Mouse (Mus musculus): ENCODE measurements around the gene Retreg1. TPM values are rescaled to one million over a fixed set of nuclear protein-coding genes. Genes with fewer than 3 reads are reported as not detected.

Retreg1 gene
- total and polyA plus RNA-seq, 3 experiments, result 41.0 to 328 (median 248) TPM

DNA sequence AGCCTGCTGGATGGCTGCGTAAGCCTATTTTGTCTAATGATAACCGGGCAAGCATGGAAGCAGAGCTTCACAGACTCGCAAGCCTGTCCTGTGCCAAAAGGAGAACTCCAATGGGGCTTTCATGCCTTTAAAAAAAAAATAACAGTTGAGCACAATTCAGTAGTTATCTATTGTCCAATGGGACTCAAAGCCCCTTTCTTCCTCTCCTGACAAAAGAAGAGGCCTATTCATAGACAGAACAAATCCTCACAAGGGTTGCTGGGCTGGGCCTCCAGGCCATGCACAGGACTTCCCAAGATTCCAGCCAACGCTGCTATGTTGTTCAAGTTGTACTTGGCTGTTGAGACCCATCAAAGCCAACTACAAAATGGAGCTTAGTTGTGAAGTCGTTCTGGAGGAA is 56.0 kb downstream of the Retreg1 start:
- Histone ChIP-seq H3K9ac (ENCODE audit: low read depth, low read length) (no peak overlapping the region), H3K27me3 (ENCODE audit: control insufficient read depth, insufficient read depth, low read length) (no peaks in the 10 kb centered on the region), H3K27ac (no peak overlapping the region), H3K79me2 (replicated peaks; ENCODE audit: control insufficient read depth, insufficient read depth, low read length) (no peaks in the 10 kb centered on the region), H3K4me1 (ENCODE audit: control insufficient read depth, insufficient read depth, low read length) (no peaks in the 10 kb centered on the region), H3K36me3 (ENCODE audit: control insufficient read depth, insufficient read depth, low read length) (no peaks in the 10 kb centered on the region), H3K4me3 (no peak overlapping the region)
- DNase-seq, result no peak
- no peak for TF ChIP-seq EP300 (IDR thresholded peaks at IDR 0.05; ENCODE audit: insufficient read depth, low read depth, low read length)
- TF ChIP-seq POLR2A (IDR thresholded peaks at IDR 0.05; ENCODE audit: insufficient read depth, low read depth, low read length), result no peak
- no peak for TF ChIP-seq CTCF (IDR thresholded peaks at IDR 0.05)
- 70% methylated on average over 5 of the region's 5 CpGs for WGBS
- intact Hi-C loops (cut with DNase I), result no loop called here

GRCm38 (mm10) chr15:25900540-25900939 is 57.6 kb downstream of the Retreg1 start:
- TF ChIP-seq EP300 (IDR thresholded peaks at IDR 0.05; ENCODE audit: insufficient read depth, low read depth, low read length), result 0 out of 2 replicates have a peak, but pooled peaks have one; percentile 57
- TF ChIP-seq CTCF (IDR thresholded peaks at IDR 0.05), result peak; percentile 99; the same call in 1 of the 2 replicates
- no peak for TF ChIP-seq POLR2A (IDR thresholded peaks at IDR 0.05; ENCODE audit: insufficient read depth, low read depth, low read length)
- Histone ChIP-seq H3K4me1 (ENCODE audit: control insufficient read depth, insufficient read depth, low read length) (peaks cover 1% of the 10 kb centered on the region; the same call in 1 of the 2 replicates), H3K36me3 (ENCODE audit: control insufficient read depth, insufficient read depth, low read length) (no peaks in the 10 kb centered on the region), H3K27ac (no peak overlapping the region), H3K27me3 (ENCODE audit: control insufficient read depth, insufficient read depth, low read length) (no peaks in the 10 kb centered on the region), H3K4me3 (no peak overlapping the region), H3K9ac (ENCODE audit: low read depth, low read length) (no peak overlapping the region), H3K79me2 (replicated peaks; ENCODE audit: control insufficient read depth, insufficient read depth, low read length) (no peaks in the 10 kb centered on the region)
- DNase-seq, result peak; percentile 70 to 80
- 9% methylated on average over 7 of the region's 7 CpGs for WGBS
- intact Hi-C loops (cut with DNase I), result loop anchor here (1.0 to 5.0 kb wide), 2 partner anchors 59 to 88 kb away; no protein-coding TSS in a partner anchor

DNA sequence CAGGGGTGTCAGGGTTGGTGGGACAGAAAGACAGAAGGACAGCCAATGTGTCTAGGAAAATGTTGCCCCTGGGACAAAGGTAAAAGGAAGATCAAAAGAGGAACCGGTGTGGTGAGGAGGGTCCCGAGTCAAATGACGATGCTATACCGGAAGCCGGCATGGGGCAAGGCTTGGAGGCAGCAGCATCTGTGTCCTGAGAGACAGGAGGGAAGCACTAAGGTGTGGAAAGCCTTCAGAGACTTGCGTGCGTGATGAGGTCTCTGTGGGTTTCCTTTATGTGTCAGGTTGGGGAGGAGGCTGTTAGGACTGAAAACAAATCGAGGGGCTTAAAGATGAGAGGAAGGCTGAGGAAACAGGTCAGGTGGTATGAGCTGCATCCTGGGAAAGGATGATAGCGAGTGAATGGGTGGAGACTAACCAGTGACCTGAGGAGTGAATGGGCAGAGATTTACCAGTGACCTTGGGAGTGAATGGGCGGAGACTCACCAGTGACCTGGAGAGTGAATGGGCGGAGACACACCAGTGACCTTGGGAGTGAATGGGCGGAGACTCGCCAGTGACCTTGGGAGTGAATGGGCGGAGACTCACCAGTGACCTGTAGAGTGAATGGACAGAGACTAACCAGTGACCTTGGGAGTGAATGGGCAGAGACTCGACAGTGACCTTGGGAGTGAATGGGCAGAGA is 60.1 kb downstream of the Retreg1 start:
- Histone ChIP-seq H3K4me1 (ENCODE audit: control insufficient read depth, insufficient read depth, low read length) (peaks cover 1% of the 10 kb centered on the region; the same call in 1 of the 2 replicates), H3K9ac (ENCODE audit: low read depth, low read length) (no peak overlapping the region), H3K4me3 (no peak overlapping the region), H3K27me3 (ENCODE audit: control insufficient read depth, insufficient read depth, low read length) (no peaks in the 10 kb centered on the region), H3K27ac (no peak overlapping the region), H3K79me2 (replicated peaks; ENCODE audit: control insufficient read depth, insufficient read depth, low read length) (no peaks in the 10 kb centered on the region), H3K36me3 (ENCODE audit: control insufficient read depth, insufficient read depth, low read length) (no peaks in the 10 kb centered on the region)
- no peak for TF ChIP-seq EP300 (IDR thresholded peaks at IDR 0.05; ENCODE audit: insufficient read depth, low read depth, low read length)
- TF ChIP-seq POLR2A (IDR thresholded peaks at IDR 0.05; ENCODE audit: insufficient read depth, low read depth, low read length), result no peak
- no peak for TF ChIP-seq CTCF (IDR thresholded peaks at IDR 0.05)
- WGBS, result 93% methylated on average over 15 of the region's 15 CpGs
- DNase-seq, result no peak
- intact Hi-C loops (cut with DNase I), result loop anchor here (5.0 kb wide), 1 partner anchor 91 kb away; no protein-coding TSS in a partner anchor

DNA sequence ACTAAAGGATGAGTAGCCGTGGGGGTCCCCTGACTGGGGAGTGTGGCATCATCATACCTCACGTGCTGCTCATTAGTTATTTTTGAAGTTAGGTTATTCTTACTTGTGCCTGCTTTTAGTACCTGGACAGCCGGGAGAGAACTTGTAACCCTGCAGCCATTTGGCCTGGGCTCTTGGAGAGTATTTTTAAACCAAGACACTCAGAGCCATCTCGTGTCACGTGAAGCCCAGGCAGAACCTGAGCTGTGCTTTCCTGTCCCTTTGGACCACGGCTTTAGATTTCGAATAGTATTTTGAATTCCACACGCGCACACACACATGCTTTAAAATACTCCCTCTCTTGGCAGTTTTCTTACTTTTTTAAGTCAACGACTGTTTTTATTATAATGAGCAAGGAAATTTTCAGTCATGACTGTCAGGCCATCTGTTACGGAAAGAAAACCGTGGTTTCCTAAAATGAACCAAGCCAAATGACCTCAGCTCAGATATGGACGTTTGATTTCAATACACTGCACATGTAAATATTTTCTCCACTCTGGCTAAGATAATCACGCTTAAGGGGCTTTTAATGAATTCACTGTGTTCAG is 61.5 kb downstream of the Retreg1 start:
- Histone ChIP-seq H3K79me2 (replicated peaks; ENCODE audit: control insufficient read depth, insufficient read depth, low read length) (no peaks in the 10 kb centered on the region), H3K27ac (peak overlapping the region; percentile 49), H3K4me1 (ENCODE audit: control insufficient read depth, insufficient read depth, low read length) (peaks cover 2% of the 10 kb centered on the region; the same call in 1 of the 2 replicates), H3K27me3 (ENCODE audit: control insufficient read depth, insufficient read depth, low read length) (no peaks in the 10 kb centered on the region), H3K4me3 (no peak overlapping the region), H3K9ac (ENCODE audit: low read depth, low read length) (no peak overlapping the region), H3K36me3 (ENCODE audit: control insufficient read depth, insufficient read depth, low read length) (no peaks in the 10 kb centered on the region)
- TF ChIP-seq POLR2A (IDR thresholded peaks at IDR 0.05; ENCODE audit: insufficient read depth, low read depth, low read length) (no peak), CTCF (IDR thresholded peaks at IDR 0.05) (no peak), EP300 (IDR thresholded peaks at IDR 0.05; ENCODE audit: insufficient read depth, low read depth, low read length) (no peak)
- 28% methylated on average over 14 of the region's 14 CpGs for WGBS
- intact Hi-C loops (cut with DNase I), result loop anchor here (5.0 kb wide), 1 partner anchor 92 kb away; no protein-coding TSS in a partner anchor
- DNase-seq, result peak in 1 of 2 experiments; percentile 51

DNA sequence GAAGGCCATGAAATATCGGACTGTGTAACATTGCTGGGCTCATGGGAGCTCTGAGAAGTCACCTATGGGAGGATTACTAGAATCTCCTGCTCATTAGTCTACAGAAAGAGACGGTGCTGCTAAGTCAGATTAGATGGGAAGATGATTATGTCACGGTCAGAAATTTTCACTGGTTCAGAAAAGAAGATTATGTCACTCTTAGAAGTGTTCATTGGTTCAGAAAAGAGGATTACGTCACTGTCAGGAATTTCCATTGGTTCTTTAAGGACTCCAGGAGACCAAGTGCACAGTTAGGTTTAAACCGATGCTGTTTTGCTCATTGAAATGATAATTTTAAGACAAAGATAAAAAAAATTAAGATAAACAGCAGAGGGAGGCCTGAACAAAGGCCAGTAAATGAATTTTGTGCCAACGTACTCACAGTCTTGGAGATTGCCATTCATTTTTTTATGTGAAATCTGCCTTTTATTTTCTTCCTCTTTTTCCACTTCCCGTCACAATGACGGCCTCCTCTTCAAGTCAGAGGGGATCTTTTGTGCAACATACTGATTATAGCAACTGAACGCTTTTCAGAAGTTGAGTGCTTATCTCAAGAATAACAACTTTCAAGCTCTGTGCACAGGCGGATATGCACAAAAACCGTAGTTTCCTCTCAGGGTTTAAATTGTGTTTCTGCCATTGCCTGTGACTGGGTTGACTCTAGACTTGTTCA is 67.0 kb downstream of the Retreg1 start:
- Histone ChIP-seq H3K4me1 (ENCODE audit: control insufficient read depth, insufficient read depth, low read length) (peaks cover 12% of the 10 kb centered on the region), H3K36me3 (ENCODE audit: control insufficient read depth, insufficient read depth, low read length) (peaks cover 2% of the 10 kb centered on the region), H3K79me2 (replicated peaks; ENCODE audit: control insufficient read depth, insufficient read depth, low read length) (no peaks in the 10 kb centered on the region), H3K27me3 (ENCODE audit: control insufficient read depth, insufficient read depth, low read length) (no peaks in the 10 kb centered on the region), H3K4me3 (no peak overlapping the region), H3K27ac (no peak overlapping the region; the same call in 1 of the 2 replicates), H3K9ac (ENCODE audit: low read depth, low read length) (no peak overlapping the region)
- 44% methylated on average over 11 of the region's 11 CpGs for WGBS
- intact Hi-C loops (cut with DNase I), result no loop called here
- DNase-seq, result no peak
- TF ChIP-seq POLR2A (IDR thresholded peaks at IDR 0.05; ENCODE audit: insufficient read depth, low read depth, low read length) (no peak), EP300 (IDR thresholded peaks at IDR 0.05; ENCODE audit: insufficient read depth, low read depth, low read length) (no peak), CTCF (IDR thresholded peaks at IDR 0.05) (no peak)
